Mouse (Mus musculus): ENCODE results near the gene Apobec2.
A peak's percentile ranks its signal among the peaks of the same experiment; 100 is the strongest.

Apobec2 gene

DNA sequence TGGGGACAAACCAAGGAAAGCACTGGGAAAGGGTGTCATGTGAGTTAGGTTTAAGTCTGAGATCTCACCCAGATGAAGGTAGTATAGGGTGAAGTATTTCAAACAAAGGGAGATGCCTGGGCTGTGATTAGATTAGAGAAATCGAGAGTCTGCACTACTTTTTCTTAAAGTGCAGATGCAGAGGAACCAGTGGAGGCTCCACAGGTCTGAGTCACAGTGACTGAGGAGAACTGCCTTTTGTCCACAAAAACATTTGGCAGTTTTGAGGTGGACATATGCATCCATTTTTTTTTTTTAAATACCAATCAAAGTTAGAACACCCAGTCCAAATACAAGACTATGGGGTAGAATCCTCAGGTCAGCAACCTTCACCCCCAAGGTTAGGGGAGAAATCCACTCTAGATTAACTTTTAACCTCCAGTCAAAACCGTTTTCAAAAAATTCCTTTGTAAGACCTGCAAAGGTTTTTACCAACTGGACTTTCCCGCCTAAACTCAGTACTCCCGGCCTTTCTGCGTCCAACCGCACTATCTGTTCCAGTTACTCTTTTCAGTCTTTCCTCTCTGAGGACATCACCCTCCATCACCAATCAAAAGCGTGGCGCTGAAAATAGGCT, 24.7 kb downstream of the Apobec2 start:
- no peak for DNase-seq

- peak; percentile 46 for DNase-seq
Observed at GRCm38 (mm10) chr17:48407154-48407553, 25.6 kb downstream of the Apobec2 start.

DNA sequence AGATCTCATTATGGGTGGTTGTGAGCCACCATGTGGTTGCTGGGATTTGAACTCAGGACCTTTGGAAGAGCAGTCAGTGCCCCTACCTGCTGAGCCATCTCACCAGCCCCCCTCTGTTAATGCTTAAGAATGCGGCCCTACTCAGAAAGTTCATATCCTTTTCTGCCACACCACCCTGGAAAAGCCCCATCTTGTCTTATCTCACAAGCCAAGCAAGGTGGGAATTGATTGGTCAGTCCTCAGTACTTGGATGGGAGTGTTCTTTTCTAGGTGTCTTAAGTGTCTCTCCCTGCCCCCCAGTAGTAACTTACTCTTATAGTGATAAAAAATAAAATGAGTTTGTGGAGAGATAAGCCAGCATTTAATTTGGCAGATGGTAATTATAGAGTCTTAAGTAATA, 28.0 kb downstream of the Apobec2 start:
- DNase-seq = no peak

GRCm38 (mm10) chr17:48403848-48404247, 28.9 kb downstream of the Apobec2 start:
- no peak for DNase-seq

DNA sequence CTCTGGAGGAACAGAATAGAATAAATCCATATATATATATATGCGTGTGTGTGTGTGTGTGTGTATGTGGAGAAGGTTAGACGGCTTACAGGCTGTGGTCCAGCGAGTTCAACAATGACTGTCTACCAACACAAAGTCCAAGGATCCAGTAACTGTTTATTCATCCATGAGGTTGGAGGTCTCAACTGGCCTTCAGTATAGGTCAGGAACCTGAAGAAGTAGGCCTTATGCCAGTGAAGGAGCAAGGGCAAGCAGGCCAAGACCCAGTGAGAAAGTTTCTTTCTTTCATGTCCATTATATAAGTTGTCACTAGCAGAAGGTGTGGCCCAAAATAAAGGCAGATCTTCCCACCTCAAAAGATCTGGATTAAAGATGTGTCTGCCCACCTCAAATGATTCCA, 30.0 kb downstream of the Apobec2 start:
- no peak for DNase-seq

- DNase-seq = no peak
Observed at GRCm38 (mm10) chr17:48401710-48402109, 31.0 kb downstream of the Apobec2 start.

DNA sequence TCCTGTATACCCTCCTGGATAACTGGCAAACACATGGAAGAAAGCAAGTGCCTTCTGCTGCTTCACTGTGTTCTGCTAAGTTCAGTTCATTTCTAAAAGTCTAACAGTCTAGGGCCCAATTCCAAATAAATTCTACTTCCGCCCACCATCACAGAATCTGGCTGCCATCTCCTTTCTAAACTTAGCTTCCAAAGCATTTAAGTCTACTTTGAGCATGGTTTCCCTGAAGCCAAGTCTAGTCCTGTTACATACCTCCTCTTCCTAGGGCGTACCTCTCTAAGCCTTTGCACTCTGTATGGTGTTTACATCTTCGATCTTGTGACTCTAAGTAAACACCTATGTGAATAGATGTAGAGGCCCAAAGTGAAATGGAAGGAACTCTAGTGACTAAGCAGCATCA, 40.1 kb downstream of the Apobec2 start:
- DNase-seq = peak; percentile 73

DNA sequence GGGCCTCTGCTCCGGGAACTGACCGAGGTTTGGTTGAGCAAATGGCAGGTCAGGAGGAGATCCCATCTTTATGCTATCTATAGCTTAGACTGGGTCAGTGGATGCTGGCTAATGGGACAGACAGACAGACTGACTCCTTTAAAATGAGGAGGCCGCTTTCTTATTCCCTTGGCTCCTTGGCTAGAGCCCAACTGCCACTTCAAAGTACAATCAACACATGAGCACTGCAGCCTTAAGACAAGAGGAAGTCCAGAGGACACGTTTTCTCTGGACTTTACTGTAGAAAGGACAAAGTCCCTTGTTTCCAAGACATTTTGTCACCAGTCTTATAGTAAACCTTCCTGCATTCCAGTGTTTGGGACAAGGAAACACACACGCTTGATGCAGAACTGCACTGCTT, 41.3 kb downstream of the Apobec2 start:
- no peak for DNase-seq

DNA sequence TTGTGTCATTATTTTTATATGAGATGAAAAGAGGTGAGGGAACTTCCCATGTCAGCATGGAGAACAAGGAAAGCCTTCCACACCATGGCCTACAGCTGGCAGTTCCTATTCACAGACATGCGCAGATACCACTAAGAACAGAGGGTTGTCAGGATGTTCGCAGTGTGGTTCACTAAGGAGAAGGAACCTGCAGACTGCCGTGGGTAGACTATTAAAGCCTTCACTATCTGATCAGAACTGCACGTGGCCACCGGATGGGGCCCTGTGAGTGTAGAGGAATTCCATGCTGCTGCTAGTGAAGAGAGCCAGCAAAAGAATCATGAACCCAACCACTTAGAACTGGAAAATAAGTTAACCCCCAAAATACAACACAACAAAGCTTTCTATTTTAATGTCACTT, 43.3 kb downstream of the Apobec2 start:
- DNase-seq = no peak

GRCm38 (mm10) chr17:48388666-48389065, 44.1 kb downstream of the Apobec2 start:
- DNase-seq = no peak

GRCm38 (mm10) chr17:48385786-48386461, 46.8 kb downstream of the Apobec2 start:
- DNase-seq = no peak

DNA sequence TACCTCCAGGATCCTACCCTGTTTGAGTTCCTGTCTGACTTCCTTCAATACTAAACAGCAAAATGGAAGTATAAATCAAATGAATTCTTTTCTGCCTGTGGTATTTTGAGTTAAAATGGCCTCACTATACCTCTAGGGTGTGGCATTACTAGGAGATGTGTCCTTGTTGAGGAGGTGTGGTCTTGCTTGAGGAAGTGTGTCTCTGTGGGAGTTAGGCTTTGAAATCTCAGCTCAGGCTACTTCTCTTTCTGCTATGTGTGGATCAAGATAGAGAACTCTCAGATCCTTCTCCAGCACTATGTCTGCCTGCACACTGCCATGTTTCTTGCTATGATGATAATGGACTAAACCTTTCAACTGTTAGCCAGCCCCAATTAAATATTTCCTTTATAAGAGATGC, 53.7 kb downstream of the Apobec2 start:
- DNase-seq = no peak

DNA sequence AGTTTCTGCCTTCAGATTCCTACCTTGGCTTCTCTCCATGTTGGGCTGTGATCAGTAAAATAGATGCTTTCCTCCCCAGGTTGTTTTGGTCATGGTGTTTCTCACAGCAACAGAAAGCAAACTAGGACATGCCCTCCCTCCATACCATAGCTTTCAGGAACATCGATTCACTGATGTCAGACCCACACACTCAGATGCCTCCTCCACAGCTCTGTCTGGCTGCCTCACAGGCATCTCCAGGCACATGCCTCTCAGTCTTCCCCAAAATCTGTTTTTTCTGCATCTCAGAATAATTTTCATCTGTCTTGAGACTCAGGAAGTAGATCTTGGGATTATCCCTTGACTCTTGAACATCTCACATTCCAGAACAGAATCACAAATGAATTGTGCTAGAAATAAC, 56.6 kb downstream of the Apobec2 start:
- peak; percentile 46 for DNase-seq

DNA sequence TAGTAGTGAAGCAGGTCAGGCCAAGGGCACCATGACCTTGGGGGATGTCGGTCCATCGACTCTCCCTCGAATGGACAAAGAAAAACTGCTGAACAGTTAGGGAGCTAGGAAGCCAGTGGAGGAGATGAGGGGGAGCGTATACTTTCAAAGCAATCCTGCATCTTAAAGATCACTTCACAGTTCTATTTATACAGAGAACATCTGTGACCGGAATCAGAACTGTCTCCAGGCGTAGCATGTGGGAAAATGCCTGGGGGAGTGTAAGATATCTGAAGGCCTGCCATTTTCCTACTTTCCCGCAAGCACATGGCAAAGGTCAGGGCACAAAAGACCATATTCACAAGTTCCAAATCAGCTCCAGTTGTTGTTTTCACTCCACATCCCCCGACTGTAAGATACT, 59.7 kb downstream of the Apobec2 start:
- DNase-seq = peak; percentile 48

DNA sequence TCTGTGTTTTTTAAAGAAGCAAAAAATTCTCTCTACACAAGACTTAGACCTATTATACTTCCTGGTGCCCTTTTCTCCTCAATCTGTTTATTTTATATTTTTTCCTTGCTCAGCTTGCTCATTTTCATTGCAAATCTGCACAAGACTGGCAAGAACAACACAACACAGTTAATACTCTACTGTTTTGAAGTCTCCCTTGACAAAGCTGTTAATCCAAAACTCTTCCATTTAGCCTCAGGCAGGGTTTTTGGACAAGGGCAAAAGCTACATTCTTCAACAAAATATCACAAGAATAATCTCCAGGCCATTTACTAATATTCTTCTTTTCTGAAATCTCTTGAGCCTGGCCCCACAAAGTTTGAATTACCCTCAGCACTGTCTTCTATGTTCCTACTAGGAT, 61.1 kb downstream of the Apobec2 start:
- no peak for DNase-seq

Measured in right cerebral cortex, adult 18-20 months (tissue).